Mouse (Mus musculus) T-cell, adult 2 months (primary cell): ENCODE results near the gene Tbc1d14.

Experiments used
- DNase-seq: peaks from one replicate; pipeline ENCODE4 v3.0.0; 2022; ENCODE audit warnings: low spot score

The Tbc1d14 gene

GRCm38 (mm10) chr5:36505643-36506042 is 87.4 kb downstream of the Tbc1d14 start:
- no peak for DNase-seq

GRCm38 (mm10) chr5:36505235-36505634 is 87.8 kb downstream of the Tbc1d14 start:
- DNase-seq, result no peak

GRCm38 (mm10) chr5:36494709-36495108 is 98.4 kb downstream of the Tbc1d14 start:
- no peak for DNase-seq

GRCm38 (mm10) chr5:36493919-36494318 is 99.2 kb downstream of the Tbc1d14 start:
- DNase-seq, result no peak

- DNase-seq, result peak; percentile 29
These were observed 103.9 kb downstream of the Tbc1d14 start for GRCm38 (mm10) chr5:36489225-36489624.

- no peak for DNase-seq
These were observed 107.8 kb downstream of the Tbc1d14 start for GRCm38 (mm10) chr5:36485306-36485705.

GRCm38 (mm10) chr5:36484171-36484990 is 108.7 kb downstream of the Tbc1d14 start, which contains the start of the genes Tada2b and Ccdc96:
Gene Tada2b, minus strand, starts transcription at chr5:36484285.
Gene Ccdc96, plus strand, starts transcription at chr5:36484588.
- DNase-seq, result peak; percentile 99

- DNase-seq, result no peak
These were observed 109.6 kb downstream of the Tbc1d14 start for GRCm38 (mm10) chr5:36483203-36484101.

GRCm38 (mm10) chr5:36481114-36481513 is 112.0 kb downstream of the Tbc1d14 start:
- DNase-seq, result no peak

- DNase-seq, result no peak
These were observed 112.7 kb downstream of the Tbc1d14 start for GRCm38 (mm10) chr5:36480398-36480797.

- no peak for DNase-seq
These were observed 113.3 kb downstream of the Tbc1d14 start for GRCm38 (mm10) chr5:36479735-36480134.

- DNase-seq, result peak; percentile 14
These were observed 114.3 kb downstream of the Tbc1d14 start for GRCm38 (mm10) chr5:36478540-36479420.

GRCm38 (mm10) chr5:36477486-36477885 is 115.6 kb downstream of the Tbc1d14 start:
- no peak for DNase-seq

GRCm38 (mm10) chr5:36474283-36474682 is 118.8 kb downstream of the Tbc1d14 start:
- peak; percentile 78 for DNase-seq

- DNase-seq, result no peak
These were observed 120.0 kb downstream of the Tbc1d14 start for GRCm38 (mm10) chr5:36472876-36473655.

- no peak for DNase-seq
These were observed 121.9 kb downstream of the Tbc1d14 start for GRCm38 (mm10) chr5:36471206-36471605.

- peak; percentile 12 for DNase-seq
These were observed 127.2 kb downstream of the Tbc1d14 start for GRCm38 (mm10) chr5:36465889-36466288.

GRCm38 (mm10) chr5:36464709-36465661 is 128.1 kb downstream of the Tbc1d14 start, which contains the start of gene Grpel1:
Gene Grpel1, plus strand, starts transcription at chr5:36464998.
- peak; percentile 99 for DNase-seq

- DNase-seq, result no peak
These were observed 129.7 kb downstream of the Tbc1d14 start for GRCm38 (mm10) chr5:36463391-36463790.

- DNase-seq, result peak; percentile 77
These were observed 130.3 kb downstream of the Tbc1d14 start for GRCm38 (mm10) chr5:36462810-36463209.
